Mouse (Mus musculus) NIH3T3 (cell line): ENCODE results near the gene Klhdc8a.
A peak's percentile ranks its signal among the peaks of the same experiment; 100 is the strongest.

Experiments
- DNase-seq: peaks from one replicate; pipeline ENCODE4 v3.0.0-alpha.2; 2012; ENCODE audit warnings: low read depth

The Klhdc8a gene

DNA sequence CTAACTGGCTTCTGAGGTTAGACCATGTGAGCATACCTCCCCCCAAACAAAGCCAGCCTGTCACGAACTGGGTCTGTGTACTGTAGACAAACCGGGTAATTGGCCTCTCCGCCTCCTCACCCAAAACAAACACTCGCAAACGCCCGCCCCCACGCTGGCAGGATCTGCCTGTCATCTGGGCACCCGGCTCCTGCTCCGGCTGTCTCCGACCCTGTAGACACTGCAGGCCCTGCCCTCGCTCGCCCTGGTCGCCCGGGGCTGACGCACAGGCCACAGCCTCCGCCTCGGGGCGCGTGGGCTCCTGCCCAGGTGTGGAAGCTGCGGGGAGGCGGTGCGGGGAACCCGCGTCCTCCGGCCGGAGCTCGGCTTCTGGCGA lies at the start of gene Klhdc8a:
Klhdc8a (plus strand) TSS at position 202 of the 376 bp plus-strand sequence.
- DNase-seq: peak; percentile 69

DNA sequence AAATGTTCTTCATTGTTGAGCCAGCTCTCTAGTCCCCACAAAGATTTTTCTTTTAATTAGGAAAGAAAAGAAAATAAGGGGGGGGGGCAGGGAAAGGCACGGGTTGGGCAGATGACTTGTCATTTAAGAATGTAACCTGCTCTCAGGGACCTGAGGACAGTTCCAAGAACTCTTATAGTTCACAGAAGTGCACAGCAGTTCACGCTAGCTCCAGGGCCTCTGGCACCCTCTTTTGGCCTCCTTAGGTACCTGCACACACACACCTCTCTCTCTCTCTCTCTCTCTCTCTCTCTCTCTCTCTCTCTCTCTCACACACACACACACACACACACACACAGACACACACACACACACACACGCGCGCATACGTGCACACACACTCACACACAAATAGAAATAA lies 44.0 kb upstream of the Klhdc8a start:
- DNase-seq: no peak

DNA sequence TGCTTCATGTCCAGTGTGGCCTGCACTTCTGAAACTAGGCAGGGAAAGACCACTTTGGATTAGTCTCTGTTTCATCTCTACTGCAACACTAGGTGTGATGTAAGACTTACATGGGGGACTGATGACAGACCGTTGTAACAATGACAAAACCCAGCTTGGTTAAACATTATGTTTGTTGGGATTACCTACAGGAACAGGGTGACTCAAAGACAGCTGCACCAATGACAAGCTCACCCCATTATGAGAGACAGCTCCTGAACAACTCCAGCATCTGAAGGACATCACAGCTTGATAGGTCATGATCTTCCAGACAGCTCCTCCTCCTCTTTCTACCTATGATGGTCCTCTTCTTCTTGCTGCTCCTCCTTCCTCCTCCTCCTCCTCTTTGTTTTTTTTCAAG lies 38.1 kb upstream of the Klhdc8a start:
- DNase-seq: no peak

DNA sequence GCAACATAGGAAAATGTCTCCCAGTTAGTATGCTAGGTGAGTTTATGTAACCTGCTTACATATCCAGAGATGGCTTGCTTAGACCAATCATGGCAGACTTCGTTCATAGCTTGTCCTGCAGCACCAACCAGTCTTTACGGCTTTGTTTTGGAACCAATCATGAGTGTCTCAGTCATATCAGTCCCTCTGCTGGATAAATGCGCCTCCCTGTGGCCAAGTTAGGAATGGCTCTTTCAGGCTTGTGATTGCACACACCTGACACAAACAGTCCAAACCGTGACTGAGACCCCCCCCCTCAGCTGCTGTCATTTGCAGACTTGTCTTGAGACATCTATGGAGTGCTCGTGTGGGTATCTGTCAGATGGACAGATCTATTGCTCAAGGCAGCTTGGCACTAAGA lies 37.4 kb upstream of the Klhdc8a start:
- peak; percentile 37 for DNase-seq

DNA sequence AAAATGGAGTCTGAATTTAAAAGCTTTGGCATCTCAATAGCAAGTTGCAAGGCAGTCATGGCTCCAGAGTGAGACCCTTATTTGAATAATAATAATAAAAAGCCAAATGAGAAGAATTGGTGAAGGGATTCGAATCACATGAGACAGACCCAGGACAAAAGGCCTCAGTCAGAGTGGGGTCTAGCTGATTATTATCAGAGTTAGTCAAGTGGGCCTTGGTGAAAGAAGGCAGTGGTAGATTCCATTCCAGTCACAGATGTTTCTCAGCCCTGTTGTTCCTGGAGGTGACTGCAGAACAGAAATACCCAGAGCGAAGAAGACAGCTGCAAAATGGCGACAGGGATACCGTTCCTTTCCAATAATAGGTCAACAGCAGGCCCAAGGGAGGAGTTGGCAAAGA lies 34.8 kb upstream of the Klhdc8a start:
- no peak for DNase-seq

DNA sequence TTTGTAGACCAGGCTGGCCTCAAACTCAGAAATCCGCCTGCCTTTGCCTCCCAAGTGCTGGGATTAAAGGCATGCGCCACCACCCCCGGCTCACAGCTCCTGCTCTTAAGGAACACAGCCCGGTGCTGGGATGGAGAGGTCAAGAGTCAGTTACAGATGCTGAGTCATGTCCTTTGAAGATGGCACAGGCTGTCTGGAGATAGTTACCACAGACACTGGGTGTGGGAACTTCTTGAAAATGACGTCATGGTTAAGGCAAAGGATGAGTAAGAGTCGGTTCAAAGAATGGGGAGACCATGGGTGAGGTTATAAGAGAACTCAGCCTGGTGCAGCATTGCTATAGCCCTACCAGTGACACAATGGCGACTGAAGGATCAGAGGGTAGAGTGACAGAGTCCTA lies 33.8 kb upstream of the Klhdc8a start:
- peak; percentile 65 for DNase-seq

DNA sequence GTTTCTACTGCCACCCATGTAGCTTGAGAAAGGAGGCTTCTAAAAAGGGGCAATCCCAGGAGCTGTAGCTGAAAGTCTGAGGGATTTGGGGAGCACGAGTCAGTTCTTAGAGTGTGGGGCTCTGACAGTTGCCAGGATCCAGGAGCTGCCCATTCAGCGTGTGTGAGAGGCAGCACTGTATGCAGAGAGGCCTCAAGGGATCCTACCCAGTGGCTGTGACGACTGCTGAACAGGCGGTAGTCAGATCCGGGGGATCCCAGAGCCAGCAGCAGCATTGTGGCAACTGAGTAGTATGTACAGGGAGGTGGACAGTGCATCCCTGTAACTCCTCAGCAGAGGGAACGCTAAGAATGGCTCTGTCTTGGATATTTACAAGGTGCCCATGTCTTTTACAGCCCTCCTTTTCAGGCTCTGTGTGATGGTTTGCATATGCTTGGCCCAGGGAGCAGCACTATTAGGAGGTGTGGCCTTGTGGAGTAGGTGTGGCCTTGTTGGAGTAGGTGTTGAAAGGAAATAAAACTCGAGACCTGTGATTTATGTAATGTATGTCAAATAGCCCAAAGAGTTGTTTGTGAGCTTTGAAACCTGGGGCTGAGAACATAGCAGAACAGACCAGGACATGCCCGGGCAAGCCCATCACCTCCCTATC lies 33.1 kb upstream of the Klhdc8a start:
- DNase-seq: peak; percentile 45

DNA sequence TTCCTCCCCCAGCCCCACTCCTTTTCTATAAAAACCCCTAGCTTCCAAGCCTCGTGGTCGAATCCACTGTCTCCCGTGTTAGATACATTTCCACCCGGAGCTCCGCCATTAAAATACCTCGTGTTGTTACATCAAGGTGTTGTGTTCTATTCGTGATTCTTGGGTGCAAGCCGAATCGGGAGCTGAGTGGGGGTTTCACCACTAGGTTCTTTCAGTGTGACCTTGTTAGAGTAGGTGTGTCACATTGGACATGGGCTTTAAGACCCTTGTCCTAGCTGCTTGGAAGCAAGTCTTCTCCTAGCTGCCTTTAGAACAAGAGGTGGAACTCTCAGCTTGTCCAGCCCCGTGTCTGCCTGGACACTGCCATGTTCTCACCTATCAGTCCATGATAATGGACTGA lies 32.5 kb upstream of the Klhdc8a start:
- DNase-seq: no peak

DNA sequence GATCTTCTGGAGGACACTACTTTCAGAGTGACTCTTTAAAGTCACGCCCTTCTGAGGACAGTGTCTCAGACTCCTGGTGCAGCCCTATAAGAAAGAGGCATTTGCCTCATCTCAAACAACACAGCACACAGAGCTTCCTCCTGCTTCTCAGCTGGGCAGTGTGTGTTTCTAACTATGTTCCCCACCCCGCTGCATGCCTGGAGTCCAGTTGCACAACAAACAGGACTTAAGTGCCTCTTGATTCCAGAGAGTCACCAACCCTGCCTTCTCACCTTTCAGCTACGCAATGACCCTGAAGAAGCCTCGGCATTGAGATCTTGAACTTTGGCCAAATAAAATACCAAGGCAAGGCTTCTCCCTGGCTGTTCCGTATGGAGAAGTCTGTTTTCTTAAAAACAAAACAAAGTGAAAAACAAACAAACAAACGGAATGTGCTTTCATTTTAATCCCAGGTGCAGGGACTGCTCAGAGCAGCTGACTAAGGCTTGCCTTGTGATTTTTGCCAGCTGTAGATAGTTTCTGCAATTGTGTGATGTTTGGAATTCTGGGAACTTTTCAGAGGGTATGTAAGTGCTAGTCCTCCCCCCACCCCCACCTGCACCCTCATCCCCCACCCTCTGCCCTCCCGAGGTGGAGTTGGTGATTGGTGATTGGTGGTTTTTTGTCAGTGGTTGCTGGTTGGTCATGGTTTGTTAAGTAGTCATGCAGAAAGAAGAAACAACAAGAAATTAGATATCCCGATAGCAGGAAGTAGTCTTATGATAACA lies 31.5 kb upstream of the Klhdc8a start:
- peak; percentile 57 for DNase-seq

DNA sequence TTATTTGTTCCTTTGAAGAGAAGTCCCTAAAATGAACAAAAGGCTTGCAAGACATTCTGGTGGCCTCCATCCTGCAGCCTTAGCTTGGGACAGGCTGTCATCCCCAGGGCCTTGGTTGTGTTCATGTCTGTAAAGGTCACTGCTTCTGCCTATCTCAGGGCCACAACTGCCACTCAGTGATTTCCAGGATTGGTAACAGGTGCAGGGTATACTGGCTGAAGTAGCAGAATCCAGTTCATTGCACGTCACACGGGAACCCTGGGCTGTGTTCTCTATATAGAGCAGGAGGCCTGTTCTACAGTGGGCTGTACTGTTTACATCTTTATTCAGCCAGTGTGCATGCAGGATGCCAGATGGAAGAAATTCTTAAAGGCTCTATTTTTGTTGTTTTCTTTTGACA lies 30.5 kb upstream of the Klhdc8a start:
- no peak for DNase-seq

DNA sequence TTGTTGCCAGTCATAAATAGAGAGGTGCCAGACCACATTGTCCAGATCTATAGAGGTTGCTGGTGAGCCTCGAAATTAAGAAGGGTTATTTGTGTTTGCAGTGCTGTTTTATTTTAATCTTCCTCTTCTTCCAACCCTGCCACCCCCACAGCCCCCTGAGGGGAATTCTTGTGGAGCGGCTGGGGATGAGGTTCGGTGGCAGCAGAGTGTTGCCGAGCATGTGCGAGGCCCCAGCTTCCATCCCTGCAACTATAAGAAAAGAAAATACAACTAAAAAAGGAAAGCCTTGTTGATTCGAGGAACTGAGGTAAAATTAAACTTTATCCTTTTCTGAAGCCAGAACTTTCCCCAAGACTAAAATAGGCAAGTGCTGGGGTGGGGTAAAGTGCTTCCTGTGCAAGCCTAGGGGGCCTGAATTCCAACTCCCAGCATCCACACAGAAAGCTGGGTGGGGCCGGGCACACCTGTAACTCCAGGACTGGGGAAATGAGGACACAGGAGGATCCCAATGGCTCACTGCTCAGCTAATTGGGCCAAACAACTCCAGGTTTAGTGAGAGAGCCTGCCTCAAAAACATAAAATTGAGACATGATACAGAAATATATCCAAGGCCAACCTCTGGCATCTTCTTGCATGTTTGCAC lies 29.9 kb upstream of the Klhdc8a start:
- DNase-seq: no peak

DNA sequence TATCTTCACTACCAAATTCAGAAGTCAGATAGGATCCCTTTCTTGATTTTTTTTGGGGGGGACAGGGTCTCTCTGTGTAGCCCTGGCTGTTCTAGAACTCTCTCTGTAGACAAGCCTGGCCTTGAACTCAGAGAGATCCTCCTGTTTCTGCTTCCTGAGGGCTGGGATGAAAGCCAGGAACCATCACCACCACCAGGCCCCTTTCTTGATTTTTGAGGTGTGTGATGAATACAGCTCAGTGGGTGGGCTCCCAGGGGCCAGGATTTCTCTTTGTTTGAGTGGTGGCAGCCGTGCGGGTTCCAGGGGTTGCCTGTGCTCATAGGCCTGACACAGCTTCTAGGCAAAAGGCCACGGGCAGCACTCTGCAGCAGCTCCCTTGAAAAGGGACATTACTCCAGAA lies 27.2 kb upstream of the Klhdc8a start:
- no peak for DNase-seq

DNA sequence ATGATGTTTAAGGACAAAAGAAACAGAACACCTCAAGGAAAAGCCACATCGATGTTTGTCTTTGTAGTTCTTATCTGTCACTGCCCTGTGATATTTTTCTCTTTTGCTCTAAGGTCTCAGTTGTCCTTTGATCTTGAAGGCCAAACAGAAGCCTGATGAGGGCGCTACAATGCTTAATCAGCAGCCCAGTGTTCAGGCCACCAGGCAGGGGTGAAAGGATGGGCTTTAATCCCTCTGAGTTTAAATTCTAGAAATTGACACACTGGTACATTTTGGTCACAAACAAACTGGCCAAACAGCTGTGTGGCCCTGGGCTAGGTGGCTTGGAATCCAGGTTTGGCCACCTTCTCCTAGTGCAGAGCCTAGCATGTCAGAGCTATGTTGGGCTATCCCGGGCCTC lies 21.7 kb upstream of the Klhdc8a start:
- DNase-seq: no peak

DNA sequence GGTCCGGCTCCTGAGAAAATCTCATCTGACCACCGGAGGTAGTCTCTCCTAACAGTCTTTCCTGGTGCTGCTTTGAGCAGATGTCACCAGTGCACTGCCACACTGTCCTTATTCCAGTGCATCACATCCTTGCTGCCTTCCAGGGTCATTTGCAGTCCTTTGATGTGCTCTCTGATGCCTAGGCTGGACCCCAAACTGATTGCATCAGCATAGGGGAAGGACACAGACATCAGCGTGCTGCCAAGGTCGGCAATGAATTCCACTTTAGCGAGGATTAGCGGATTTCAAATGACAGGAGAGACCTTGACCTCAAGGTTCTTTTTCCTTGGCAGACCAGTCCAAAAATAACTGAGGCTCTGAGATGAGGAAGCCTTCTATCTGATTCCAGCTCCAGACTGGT lies 21.3 kb upstream of the Klhdc8a start:
- no peak for DNase-seq

DNA sequence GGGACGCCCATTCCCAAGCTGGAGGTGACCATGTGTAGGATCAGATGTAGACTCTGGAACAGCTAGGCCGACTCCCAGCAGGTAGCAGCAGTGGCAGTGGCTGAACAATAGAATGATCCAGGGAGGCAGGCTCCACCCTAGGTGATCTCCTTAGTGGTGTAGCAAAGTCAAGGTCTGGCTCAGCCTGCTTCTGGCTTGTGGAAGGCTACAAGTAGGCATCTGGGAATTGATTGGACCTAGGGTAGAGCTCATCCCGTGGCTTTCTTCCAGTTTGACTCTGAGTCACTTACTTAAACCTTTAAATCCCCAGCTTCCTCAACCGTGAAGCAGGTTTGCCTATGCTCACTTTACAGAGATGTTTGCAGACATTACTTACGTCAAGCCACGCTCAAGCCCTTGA lies 17.8 kb upstream of the Klhdc8a start:
- DNase-seq: peak; percentile 53

DNA sequence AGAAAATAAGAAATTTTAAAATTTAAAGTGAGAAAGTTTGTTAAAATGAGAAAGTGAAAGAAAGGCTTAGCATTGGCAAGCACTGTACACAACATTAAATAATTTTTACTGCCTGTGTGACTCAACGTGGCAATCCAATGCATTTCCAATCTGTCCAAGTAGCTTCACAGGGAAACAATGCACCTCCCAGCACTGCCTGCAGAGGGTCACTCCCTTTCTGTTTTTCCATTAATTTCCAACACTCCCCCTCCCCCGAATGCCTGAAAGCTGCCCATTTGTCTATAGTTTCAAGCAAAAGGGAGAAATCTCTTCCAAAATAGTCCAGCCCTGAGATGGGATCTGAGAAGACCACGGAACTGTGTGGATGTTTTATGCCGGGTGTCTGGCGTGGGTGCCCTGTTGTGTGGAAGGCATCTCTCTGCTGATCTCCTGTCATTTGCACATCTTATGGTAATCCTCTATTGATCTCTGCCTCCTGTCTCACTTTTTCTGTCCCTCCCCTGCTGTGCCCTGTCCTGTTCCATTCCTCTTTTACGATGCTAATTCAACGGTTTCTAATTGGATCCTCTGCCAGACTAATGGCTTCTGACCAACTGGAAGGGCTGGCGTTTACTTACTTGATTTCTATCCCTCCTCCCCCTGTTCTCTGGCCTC lies 16.8 kb upstream of the Klhdc8a start:
- peak; percentile 57 for DNase-seq

DNA sequence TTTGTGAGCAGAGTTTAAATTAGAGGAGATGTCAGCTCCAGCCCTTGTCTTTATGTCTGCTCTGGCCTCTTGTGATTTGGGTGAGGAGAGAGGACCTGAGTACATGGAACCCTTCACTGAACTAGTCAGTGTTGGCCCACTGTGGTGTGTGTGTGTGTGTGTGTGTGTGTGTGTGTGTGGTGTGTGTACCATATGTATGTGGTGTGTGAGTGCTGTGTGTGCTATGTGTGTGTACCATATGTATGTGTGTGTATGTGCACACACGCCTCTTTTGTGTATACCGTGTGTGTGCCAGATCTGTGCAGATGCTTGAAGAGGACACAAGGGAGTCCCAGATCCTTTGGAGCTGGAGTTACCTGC lies 16.3 kb upstream of the Klhdc8a start:
- no peak for DNase-seq

DNA sequence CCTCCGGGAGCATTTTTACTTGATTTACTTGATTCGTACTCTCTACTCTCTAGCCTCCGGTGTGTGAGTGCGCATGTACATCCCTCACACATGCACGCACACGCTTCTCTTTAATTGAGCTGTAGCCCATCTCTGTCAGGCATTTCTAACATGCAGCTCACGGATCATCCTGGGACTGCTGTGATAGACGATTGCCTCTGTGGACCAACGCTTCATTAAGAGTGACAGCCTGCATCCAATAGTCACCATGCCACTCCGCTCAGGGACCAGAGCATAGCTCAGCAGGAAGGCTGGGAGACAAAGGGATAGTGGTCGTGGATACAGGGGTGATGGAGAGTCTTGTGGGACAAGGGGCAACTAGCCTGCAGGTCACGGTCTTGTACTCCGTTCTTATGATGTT lies 15.4 kb upstream of the Klhdc8a start:
- DNase-seq: no peak

DNA sequence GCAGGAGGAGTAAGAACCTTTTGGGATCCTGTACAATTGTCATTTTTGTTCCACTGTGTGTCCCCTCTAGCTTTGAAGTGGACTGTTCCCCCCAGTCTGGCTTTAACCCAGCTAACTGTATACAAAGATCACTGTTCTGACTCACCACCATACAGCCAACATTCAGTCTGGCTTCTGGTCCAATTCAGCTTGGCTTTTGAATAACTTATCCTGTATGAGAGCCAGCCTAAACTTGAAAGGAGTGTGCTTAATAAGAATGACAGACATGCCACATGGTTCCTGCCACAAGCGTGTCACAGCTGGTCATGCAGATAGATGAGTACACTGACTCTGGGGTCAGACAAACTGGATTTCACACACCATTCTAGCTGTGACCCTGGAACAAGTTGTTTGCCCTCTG lies 11.7 kb upstream of the Klhdc8a start:
- DNase-seq: peak; percentile 72

DNA sequence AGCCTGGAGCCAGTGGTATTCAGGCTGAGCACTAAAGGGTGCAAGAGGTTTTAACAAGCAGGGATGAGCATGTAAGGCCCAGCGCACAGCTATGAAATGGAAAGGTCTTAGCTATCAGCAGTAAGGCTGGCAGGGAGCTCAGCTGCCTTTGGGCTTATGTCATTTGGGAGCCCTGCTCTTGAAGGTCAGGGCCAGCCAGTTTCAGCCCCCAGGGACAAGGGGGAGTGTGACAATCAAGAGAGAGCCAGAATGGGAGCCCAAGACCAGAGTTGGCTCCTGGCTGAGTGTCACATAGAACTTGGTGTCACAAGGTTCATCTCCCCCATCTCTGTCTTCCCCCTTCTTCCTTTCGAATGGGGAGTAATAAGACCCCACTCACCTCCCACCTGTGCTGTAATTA lies 11.0 kb upstream of the Klhdc8a start:
- DNase-seq: peak; percentile 44

DNA sequence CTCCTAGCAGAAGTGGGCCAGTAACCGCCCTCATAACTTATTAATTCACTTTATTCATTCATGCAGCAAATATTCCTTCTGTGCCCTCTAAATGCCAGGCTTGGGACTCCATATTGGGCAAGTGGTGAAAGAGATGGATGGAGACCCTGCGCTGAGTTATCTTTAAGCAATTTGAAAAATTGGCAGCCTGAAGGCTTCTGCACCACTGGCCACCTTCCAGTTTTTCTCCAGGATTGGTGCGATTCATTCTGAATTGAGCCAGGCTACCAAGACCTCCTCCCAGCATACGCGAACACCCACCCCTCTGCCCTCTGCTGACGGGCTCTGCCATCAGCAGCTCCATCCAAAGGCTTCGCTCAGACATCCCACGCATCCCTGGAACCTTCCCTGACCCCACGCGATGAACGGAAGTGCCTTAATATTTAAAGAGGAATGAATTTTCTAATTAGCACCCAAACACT lies 10.4 kb upstream of the Klhdc8a start:
- peak; percentile 98 for DNase-seq

DNA sequence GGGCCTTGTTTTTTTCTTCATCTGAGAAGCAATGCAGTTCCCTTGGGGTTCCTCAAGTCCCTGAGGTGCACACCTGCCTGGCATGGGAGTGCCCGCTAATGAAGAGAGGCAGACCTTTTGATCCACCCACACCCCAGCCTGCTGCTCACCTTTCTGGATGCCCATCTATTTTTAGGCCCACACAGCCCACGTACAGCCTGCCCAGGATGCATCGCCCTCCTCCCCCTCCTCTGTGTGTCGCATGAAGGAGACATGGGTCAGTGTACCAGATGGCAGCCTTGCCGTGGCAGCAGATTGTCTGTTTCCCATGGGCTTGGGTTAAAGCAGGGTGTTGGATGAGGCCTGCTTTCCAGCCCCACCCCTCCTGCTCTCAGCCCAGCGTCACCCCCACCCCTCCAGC lies 8.5 kb upstream of the Klhdc8a start:
- no peak for DNase-seq
